Comparison of ENCODE assay signal across 8 mouse cellular contexts in genomic region chrX:155622527-155622926, GRCm38 (mm10). TPM values are rescaled to one million over a fixed set of nuclear protein-coding genes. Genes with fewer than 3 reads are reported as not detected.
DNase-seq lines count a peak whose midpoint lies in the region; ATAC-seq and TF ChIP-seq lines count a peak whose summit lies in the region.

No protein-coding gene starts in this region.

- no peak for ATAC-seq in heart, embryonic 14.5 days (ENCODE audit: insufficient number of reproducible peaks, insufficient read depth, low FRiP score, low read depth)
- ATAC-seq in embryonic facial prominence, embryonic 12.5 days (ENCODE audit: insufficient number of reproducible peaks, insufficient read depth, low FRiP score, low TSS enrichment) = 0 out of 2 replicates have a peak, but pooled peaks have one; percentile 64

- H3K27me3 ChIP-seq in heart, embryonic 14.5 days (ENCODE audit: control insufficient read depth, insufficient read depth, low read length) = peaks cover 32% of the 10 kb centered on the region; the same call in 1 of the 2 replicates
- peaks cover 41% of the 10 kb centered on the region for H3K27me3 ChIP-seq in E14TG2a.4 (ENCODE audit: insufficient read depth, low read length)
- peaks cover 43% of the 10 kb centered on the region for H3K27me3 ChIP-seq in embryonic facial prominence, embryonic 12.5 days

- 13% methylated on average over 24 of the region's 24 CpGs for WGBS in heart, embryonic 14.5 days
- 7% methylated on average over 24 of the region's 24 CpGs for WGBS in embryonic facial prominence, embryonic 12.5 days

- peak overlapping the region; percentile 25; the same call in 1 of the 2 replicates for H3K9ac ChIP-seq in heart, embryonic 14.5 days (ENCODE audit: low read length)
- H3K9ac ChIP-seq in embryonic facial prominence, embryonic 12.5 days = no peak overlapping the region

- H3K4me3 ChIP-seq in heart, embryonic 14.5 days (ENCODE audit: control insufficient read depth in 1 of 2, insufficient read depth in 1 of 2, low read depth in 1 of 2, low read length in 2 of 2) = peak overlapping the region; percentile 51
- peak overlapping the region; percentile 77 for H3K4me3 ChIP-seq in E14TG2a.4 (replicated peaks; ENCODE audit: low read length)
- peak overlapping the region; percentile 47 for H3K4me3 ChIP-seq in embryonic facial prominence, embryonic 12.5 days

- no peaks in the 10 kb centered on the region for H3K36me3 ChIP-seq in heart, embryonic 14.5 days (ENCODE audit: control insufficient read depth, insufficient read depth, low read length)
- no peaks in the 10 kb centered on the region for H3K36me3 ChIP-seq in E14TG2a.4 (ENCODE audit: insufficient read depth, low read length)
- H3K36me3 ChIP-seq in embryonic facial prominence, embryonic 12.5 days = no peaks in the 10 kb centered on the region

- no peaks in the 10 kb centered on the region for H3K9me3 ChIP-seq in heart, embryonic 14.5 days (ENCODE audit: control insufficient read depth, low read length)
- H3K9me3 ChIP-seq in E14TG2a.4 (ENCODE audit: low read length) = no peaks in the 10 kb centered on the region
- no peaks in the 10 kb centered on the region for H3K9me3 ChIP-seq in embryonic facial prominence, embryonic 12.5 days

- H3K4me1 ChIP-seq in heart, embryonic 14.5 days (ENCODE audit: control insufficient read depth in 2 of 2, insufficient read depth in 2 of 2, low read length in 2 of 2) = no peaks in the 10 kb centered on the region; a peak in 1 of 4 replicates
- H3K4me1 ChIP-seq in E14TG2a.4 (replicated peaks; ENCODE audit: low read depth, low read length) = no peaks in the 10 kb centered on the region
- no peaks in the 10 kb centered on the region for H3K4me1 ChIP-seq in embryonic facial prominence, embryonic 12.5 days

- no peak for DNase-seq in heart, adult 8-10 months (ENCODE audit: low spot score)
- DNase-seq in layer of hippocampus, postnatal 36 days = peak; percentile 2 to 5
- peak; percentile 20 for DNase-seq in neural tube, embryonic 10.5 days (ENCODE audit: extremely low spot score, low spot score)
- no peak for DNase-seq in yolk sac, embryonic 10.5 days (ENCODE audit: low spot score)
- no peak for DNase-seq in adrenal gland, adult 8-10 months

- H3K4me2 ChIP-seq in heart, embryonic 14.5 days (ENCODE audit: low read length) = peak overlapping the region; percentile 87
- H3K4me2 ChIP-seq in embryonic facial prominence, embryonic 12.5 days (replicated peaks) = peak overlapping the region; percentile 91

- TF ChIP-seq CTCF in E14TG2a.4 (conservative IDR thresholded peaks at IDR 0.05; ENCODE audit: low read length) = no peak

- no peak overlapping the region for H3K27ac ChIP-seq in heart, embryonic 14.5 days (replicated peaks in 1 of 2; ENCODE audit: control insufficient read depth in 1 of 2, insufficient read depth in 1 of 2, low read depth in 2 of 2, low read length in 2 of 2)
- no peak overlapping the region for H3K27ac ChIP-seq in embryonic facial prominence, embryonic 12.5 days

RNA-seq across cellular contexts. Expression of gene Ptchd1, which starts 1.1 kb away (rescaled TPM):
- polyA plus RNA-seq in heart, embryonic 14.5 days (2014; fragmentation: Nextera tagmentation; extraction: Ambion mirVana) = 0.32 and 0.39 TPM in 2 replicates
- under 1 TPM in 3 of 4 experiments, not detected in 1; 0.08 to 0.28 (median 0.14) TPM for total RNA-seq in heart, adult 8-10 months (2022)
- polyA plus RNA-seq in embryonic facial prominence, embryonic 12.5 days (2016; fragmentation: Nextera tagmentation; extraction: Ambion mirVana) = 2.3 TPM in 2 replicates
- 1 to 10 TPM; 6.3 to 6.5 TPM for total RNA-seq in layer of hippocampus, postnatal 36 days (2021)
- total RNA-seq in adrenal gland, adult 8-10 months (2022) = under 1 TPM in 3 of 4 experiments, not detected in 1; 0.38 to 0.70 (median 0.46) TPM

RNA-seq across cellular contexts. Expression of gene Gm15155, which starts 2.0 kb away (rescaled TPM):
- not detected in 2 replicates for polyA plus RNA-seq in heart, embryonic 14.5 days (2014; fragmentation: Nextera tagmentation; extraction: Ambion mirVana)
- not detected for total RNA-seq in heart, adult 8-10 months (2022)
- polyA plus RNA-seq in embryonic facial prominence, embryonic 12.5 days (2016; fragmentation: Nextera tagmentation; extraction: Ambion mirVana) = not detected in 2 replicates
- total RNA-seq in layer of hippocampus, postnatal 36 days (2021) = not detected
- not detected for total RNA-seq in adrenal gland, adult 8-10 months (2022)

Comparison
In these comparisons a context has a peak if more than half of its experiments do, and no peak if none do; other contexts are left out.
1. DNase-seq: peak in layer of hippocampus, postnatal 36 days (2 of 2) and neural tube, embryonic 10.5 days (single experiment); none in heart, adult 8-10 months (single experiment), yolk sac, embryonic 10.5 days (single experiment) and adrenal gland, adult 8-10 months (single experiment).
2. RNA of gene Ptchd1, which starts 1.1 kb away (total RNA-seq): 6.3 to 6.5 TPM in layer of hippocampus, postnatal 36 days; 0.38 to 0.70 TPM in adrenal gland, adult 8-10 months and 0.08 to 0.28 TPM in heart, adult 8-10 months; every median in the first group is over 4 times any median in the second.
3. Peak in every context shown above with its lines, with median percentiles within 50 percentile points of each other: H3K4me3 ChIP-seq.